Mouse (Mus musculus) bone marrow macrophage, adult 2 months (primary cell): Measurements from ENCODE around the gene Brd2.

Experiments used
- CTCF ChIP-seq: IDR thresholded peaks from 2 replicates; pipeline ENCODE4 v1.5.1; 2012; ENCODE audit warnings: low read depth, mild to moderate bottlenecking, low read length, moderate library complexity
- POLR2A ChIP-seq: IDR thresholded peaks from 2 replicates; pipeline ENCODE4 v1.6.1; 2012; ENCODE audit warnings: mild to moderate bottlenecking, low read depth, low read length, borderline replicate concordance

GRCm38 (mm10) chr17:34155534-34155933 lies 33.1 kb upstream of the Brd2 start:
- no peak for TF ChIP-seq POLR2A
- no peak for TF ChIP-seq CTCF
